Mouse (Mus musculus): Measurements from ENCODE around the gene Cd300c2.
A peak's percentile ranks its signal among the peaks of the same experiment; 100 is the strongest.
"Not testable (repeated sequence)": the region's sequence is repeated elsewhere in the genome, so short reads cannot be mapped to it uniquely, and the experiment has no call there.

Cd300c2 gene

DNA sequence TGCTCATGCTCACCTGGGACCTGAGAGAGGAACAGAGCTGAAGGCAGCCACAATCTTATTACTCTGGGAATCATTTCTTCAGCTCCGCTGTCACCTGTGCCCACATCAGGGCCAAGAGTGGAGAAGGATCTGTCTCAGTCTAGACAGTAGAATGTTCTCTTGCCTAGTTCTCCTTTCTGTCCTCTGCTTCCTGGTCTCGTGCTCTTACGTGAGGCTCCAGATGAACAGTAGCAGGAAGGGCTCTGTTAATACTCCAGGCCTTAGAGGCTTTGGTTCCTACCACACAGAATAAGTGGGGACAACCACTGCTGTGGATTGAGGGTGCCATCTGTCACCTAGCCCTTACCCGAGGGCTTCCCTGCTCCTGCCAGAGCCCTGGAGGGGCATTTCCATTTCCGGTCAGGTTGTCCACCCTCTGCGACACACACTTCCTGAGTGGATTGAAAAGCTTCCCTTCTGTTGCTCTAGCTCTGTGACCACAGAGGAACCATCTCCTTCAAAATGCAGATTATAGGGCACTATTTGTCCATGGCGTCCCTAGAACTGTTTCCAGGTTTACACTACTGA, at the start of gene Cd300c2:
Cd300c2 (minus strand) TSS at position 407 of the 567 bp plus-strand sequence.
- peak in 1 of 2 experiments; percentile 28 for DNase-seq

DNA sequence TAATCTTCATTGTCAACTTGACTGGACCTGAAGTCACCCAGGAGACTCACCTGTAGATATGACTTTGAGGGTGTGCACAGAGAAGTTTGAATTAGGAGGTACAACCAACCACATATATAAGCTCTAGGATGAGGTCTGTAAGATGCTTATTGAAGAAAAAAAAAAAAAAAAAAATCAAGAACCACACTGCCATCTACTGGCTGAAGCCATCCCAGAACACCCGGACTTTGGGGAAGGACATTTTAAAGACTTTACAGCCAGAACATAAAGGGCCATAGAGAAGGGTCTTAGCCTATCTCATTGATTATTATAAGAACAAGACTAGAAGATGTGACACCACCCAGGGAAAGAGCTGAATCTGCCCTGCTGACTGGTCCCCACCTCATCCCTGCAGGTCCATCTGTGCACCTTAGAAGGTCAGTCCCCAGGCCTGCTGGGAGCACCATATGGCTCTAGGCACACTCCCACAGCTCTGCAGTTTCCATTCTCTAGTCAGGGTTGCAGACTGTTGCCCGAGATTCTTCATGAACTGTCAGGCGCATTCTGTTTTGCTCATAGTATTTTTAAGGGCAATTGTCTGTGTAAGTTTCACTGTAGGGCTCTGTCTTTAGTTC, 47.7 kb upstream of the Cd300c2 start:
- DNase-seq = no peak

DNA sequence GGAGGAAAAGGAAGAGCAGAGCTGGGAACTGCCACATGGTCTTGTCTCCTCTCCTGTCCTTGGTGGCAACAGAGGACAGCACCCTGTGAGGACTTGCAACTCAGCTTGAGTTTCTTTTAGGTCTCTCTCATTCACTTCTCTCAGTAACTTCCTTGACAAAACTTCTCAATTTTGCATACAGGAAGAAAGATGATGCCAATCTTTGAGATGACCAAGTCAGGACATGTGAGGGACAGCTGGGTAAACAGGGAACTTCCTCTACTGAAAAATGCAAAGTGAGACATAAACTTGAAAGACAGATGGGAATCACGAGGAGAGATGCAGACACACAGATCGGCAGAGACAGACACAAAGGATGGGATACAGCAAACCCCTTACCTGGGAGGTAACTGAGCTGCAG, 46.6 kb upstream of the Cd300c2 start, which contains the start of gene Cd300ld3:
Cd300ld3 (minus strand) TSS at position 151 of the 400 bp plus-strand sequence.
- no peak for DNase-seq

DNA sequence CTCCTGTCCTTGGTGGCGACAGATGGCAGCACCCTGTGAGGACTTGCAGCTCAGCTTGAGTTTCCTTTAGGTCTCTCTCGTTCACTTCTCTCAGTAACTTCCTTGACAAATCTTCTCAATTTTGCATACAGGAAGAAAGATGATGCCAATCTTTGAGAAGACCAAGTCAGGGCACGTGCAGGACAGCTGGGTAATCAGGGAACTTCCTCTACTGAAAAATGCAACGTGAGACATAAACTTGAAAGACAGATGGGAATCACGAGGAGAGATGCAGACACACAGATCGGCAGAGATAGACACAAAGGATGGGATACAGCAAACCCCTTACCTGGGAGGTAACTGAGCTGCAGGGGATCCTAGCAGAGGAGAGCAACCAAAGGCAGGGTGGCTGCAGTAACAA, 36.0 kb upstream of the Cd300c2 start, which contains the start of gene Cd300ld5:
Cd300ld5 (minus strand) TSS at position 101 of the 400 bp plus-strand sequence.
- not testable (repeated sequence) for DNase-seq

DNA sequence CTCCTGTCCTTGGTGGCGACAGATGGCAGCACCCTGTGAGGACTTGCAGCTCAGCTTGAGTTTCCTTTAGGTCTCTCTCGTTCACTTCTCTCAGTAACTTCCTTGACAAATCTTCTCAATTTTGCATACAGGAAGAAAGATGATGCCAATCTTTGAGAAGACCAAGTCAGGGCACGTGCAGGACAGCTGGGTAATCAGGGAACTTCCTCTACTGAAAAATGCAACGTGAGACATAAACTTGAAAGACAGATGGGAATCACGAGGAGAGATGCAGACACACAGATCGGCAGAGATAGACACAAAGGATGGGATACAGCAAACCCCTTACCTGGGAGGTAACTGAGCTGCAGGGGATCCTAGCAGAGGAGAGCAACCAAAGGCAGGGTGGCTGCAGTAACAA, 25.2 kb upstream of the Cd300c2 start, which contains the start of gene Cd300ld4:
Cd300ld4 (minus strand) TSS at position 101 of the 400 bp plus-strand sequence.
- DNase-seq = not testable (repeated sequence)

DNA sequence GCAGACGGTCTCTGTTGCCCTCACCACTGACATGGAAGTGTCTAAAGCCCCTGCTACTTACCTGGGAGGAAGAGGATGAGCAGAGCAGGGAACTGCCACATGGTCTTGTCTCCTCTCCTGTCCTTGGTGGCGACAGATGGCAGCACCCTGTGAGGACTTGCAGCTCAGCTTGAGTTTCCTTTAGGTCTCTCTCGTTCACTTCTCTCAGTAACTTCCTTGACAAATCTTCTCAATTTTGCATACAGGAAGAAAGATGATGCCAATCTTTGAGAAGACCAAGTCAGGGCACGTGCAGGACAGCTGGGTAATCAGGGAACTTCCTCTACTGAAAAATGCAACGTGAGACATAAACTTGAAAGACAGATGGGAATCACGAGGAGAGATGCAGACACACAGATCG, 14.4 kb upstream of the Cd300c2 start, which contains the start of gene Cd300ld2:
Cd300ld2 (minus strand) TSS at position 101 of the 400 bp plus-strand sequence.
- not testable (repeated sequence) for DNase-seq

GRCm38 (mm10) chr11:115004070-115004469, 2.4 kb upstream of the Cd300c2 start:
- DNase-seq = no peak

DNA sequence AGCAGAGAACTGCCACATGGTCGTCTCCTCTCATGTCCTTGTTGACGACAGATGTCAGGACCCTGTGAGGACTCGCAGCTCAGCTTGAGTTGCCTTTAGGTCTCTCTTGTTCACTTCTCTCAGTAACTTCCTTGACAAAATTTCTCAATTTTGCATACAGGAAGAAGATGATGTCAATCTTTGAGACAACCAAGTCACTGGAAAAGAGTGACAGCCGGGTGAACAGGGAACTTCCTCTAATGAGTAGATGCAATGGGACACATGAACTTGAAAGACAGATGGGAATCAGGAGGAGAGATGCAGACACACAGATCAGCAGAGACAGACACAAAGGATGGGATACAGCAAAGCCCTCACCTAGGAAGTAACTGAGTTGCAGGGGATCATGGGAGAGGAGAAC, 11.9 kb downstream of the Cd300c2 start, which contains the start of gene Cd300ld:
Cd300ld (minus strand) TSS at position 130 of the 400 bp plus-strand sequence.
- DNase-seq = no peak

DNA sequence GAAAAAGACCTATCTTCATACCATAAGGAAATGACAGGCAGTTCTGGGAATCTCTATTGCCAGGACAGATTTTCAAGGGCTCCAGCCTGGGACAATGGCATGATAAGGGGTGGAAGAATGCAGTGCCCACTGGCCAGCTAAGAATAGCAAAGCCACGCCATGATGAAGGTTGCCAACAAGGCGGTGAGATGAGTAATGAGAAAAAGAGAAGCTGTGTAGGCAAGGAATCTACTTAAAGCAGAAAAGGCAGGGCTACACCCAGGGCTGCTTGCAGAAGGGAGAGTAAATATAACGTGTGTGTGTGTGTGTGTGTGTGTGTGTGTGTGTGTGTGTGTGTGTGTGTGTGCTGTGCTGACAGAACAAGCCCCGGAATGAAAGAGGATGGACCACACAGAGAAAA, 19.8 kb downstream of the Cd300c2 start:
- no peak for DNase-seq

DNA sequence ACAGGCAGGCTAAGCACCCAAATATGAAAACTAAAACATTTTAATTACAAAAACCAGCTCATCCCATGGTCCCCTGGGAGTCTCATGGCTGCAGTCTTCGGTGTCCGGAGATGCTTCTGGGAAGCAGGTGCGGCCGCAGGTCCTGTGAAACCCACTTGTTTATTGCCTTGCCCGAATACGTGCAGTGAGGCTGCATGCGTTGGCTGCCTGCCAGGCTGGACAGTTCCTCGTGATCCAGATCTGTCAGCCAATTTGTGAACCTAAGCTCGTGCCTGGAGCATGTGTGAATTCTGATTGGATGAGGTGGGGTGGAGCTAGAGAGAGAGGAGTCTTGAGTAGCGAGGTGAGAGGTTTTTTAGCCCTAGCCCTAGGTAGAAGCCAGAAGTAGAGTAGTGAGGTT, 29.0 kb downstream of the Cd300c2 start:
- no peak for DNase-seq

DNA sequence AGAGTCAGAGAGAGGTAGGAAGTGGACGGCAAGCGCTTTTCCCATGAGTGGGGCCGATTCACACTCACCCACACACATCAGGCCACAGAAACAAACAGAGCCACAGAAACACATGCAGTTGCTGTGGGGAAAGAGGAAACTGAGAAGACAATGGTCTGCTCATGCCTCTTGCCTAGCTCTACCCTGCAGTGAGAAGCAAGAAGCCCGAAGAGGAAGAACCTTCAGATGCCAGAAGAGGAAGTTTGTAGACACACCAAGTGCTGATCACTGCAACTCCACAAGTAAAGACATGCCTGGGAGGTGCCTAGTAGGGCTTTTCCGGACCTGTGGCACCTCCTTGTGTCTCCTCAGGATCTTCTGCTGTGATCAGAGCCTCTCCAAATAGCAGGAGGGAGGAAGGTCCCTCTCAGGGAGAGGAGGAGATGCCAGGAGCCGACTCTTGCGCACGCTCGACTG, 32.9 kb downstream of the Cd300c2 start, which contains the start of gene Cd300c:
Cd300c (minus strand) TSS at position 406 of the 456 bp plus-strand sequence.
- DNase-seq = no peak

GRCm38 (mm10) chr11:114965182-114965828, 36.4 kb downstream of the Cd300c2 start:
- no peak for DNase-seq

DNA sequence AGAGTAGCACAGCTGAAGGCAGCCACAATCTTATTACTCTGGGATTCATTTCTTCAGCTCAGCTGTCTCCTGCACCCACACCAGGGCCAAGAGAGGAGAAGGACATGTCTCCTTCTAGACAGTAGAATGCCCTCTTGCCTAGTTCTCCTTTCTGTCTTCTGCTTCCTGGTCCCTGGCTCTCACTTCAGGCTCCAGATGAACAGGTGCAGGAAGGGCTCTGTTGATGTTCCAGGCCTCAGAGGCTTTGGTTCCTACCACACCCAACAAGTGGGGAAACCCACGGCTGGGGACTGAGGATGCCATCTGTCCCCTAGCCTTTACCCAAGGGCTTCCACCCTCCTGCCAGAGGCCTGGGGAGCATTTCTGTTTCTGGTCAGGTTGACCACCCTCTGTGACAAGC, 41.3 kb downstream of the Cd300c2 start:
- no peak for DNase-seq
